Mouse (Mus musculus) midbrain, embryonic 10.5 days (tissue): ENCODE measurements around the gene Abcb11. TPM values are rescaled to one million over a fixed set of nuclear protein-coding genes. Genes with fewer than 3 reads are reported as not detected.

Source experiments
- DNase-seq: peaks from one replicate; pipeline ENCODE4 v3.0.0-alpha.2; 2017; ENCODE audit warnings: low spot score
- H3K27ac ChIP-seq: fragments of 300-500 bp; sonication (generic); replicated peaks from 2 replicates; pipeline ENCODE4 v1.5.1; 2016; ENCODE audit warnings: mild to moderate bottlenecking
- H3K27me3 ChIP-seq: fragments of 300-500 bp; sonication (generic); 2 replicates; pipeline ENCODE4 v1.6.1; 2016; ENCODE audit warnings: low read depth, mild to moderate bottlenecking; ENCODE audit not compliant: poor library complexity, severe bottlenecking
- H3K36me3 ChIP-seq: fragments of 300-500 bp; sonication (generic); 2 replicates; pipeline ENCODE4 v1.6.1; 2016; ENCODE audit warnings: mild to moderate bottlenecking, moderate library complexity
- H3K4me1 ChIP-seq: fragments of 300-500 bp; sonication (generic); 2 replicates; pipeline ENCODE4 v1.6.1; 2016
- H3K4me3 ChIP-seq: fragments of 300-500 bp; sonication (generic); 2 replicates; pipeline ENCODE4 v1.5.1; 2016; ENCODE audit warnings: mild to moderate bottlenecking, moderate library complexity
- H3K9me3 ChIP-seq: fragments of 300-500 bp; sonication (generic); replicated peaks from 2 replicates; pipeline ENCODE4 v1.6.1; 2016; ENCODE audit warnings: mild to moderate bottlenecking
- WGBS: fragments of 180-500 bp; shearing (Covaris S2); methylation state at CpG from one replicate; pipeline ENCODE4 v1.1.7; 2016; 5-methylcytosine and 5-hydroxymethylcytosine counted together
- polyA plus RNA-seq: library from polyadenylated mRNA; unstranded; fragments of >200 nt; fragmentation: Nextera tagmentation; extraction: Ambion mirVana; gene quantifications from 2 replicates; pipeline ENCODE4 v1.2.1, GENCODE M21; 2016

Gene Abcb11
- polyA plus RNA-seq, 1 experiment from 2014 or later: not detected

DNA sequence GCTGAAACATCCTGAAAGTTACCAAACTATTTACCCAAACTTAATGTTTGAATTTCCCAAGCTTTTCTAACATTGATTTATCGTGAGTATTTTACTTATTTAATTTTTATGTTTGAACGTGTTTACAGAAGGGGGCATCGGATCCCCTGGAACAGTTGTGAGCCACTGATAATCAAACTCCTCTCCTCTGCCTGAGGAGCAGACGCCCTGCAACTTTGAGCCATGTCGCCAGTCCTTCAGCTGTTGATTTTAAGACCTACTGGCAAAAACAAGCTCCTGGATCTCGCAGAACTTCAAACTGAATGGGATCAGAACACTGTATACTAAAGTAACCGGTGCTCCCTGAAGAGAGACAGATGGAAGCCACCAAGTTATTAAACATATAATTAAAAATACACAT, 135.9 kb downstream of the Abcb11 start:
- H3K36me3 ChIP-seq: peaks cover 20% of the 10 kb centered on the region
- no peaks in the 10 kb centered on the region for H3K27me3 ChIP-seq
- DNase-seq: no peak
- peak overlapping the region; percentile 89 for H3K4me3 ChIP-seq
- peaks cover 18% of the 10 kb centered on the region for H3K4me1 ChIP-seq
- H3K9me3 ChIP-seq: no peaks in the 10 kb centered on the region
- 24% methylated on average over 7 of the region's 7 CpGs for WGBS
- H3K27ac ChIP-seq: peak overlapping the region; percentile 97; the same call in 1 of the 2 replicates

DNA sequence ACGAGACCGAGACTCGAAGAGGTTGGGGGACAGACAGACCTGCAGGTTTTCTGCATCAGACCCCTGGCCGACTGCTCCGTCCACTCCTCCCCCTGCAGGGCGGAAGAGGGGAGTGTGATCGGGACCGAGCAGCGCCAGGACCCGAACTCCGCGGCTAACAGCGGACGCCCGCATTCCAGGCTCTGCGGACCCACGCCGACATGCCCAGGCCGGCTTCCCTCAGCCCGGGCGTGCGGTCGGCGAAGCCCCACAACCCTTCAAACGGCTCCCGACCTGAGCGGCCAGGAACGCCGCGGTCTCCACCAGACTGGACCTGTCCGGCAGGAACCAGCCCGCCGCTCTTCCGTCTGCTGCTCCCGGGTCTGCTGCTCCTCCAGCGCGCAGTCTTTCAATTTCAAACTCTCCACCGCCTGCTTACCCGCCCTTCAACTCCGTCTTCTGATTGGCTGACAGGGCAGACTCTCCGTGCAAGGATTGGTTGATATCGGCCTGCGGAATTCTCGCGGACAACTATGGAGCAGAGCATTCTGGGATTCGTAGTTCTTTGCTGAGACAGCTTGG, 136.5 kb downstream of the Abcb11 start, which contains the start of gene Spc25:
TSS of gene Spc25 (minus strand) at position 404 of the 561 bp plus-strand sequence.
- peaks cover 18% of the 10 kb centered on the region for H3K4me1 ChIP-seq
- DNase-seq: peak; percentile 92
- peaks cover 27% of the 10 kb centered on the region for H3K36me3 ChIP-seq
- H3K4me3 ChIP-seq: peak within 1 kb of the TSS; percentile 89
- H3K27ac ChIP-seq: peak within 1 kb of the TSS; percentile 97
- H3K27me3 ChIP-seq: no peaks in the 10 kb centered on the region
- no peaks in the 10 kb centered on the region for H3K9me3 ChIP-seq
- under 1% methylated on average over 46 of the region's 46 CpGs for WGBS

DNA sequence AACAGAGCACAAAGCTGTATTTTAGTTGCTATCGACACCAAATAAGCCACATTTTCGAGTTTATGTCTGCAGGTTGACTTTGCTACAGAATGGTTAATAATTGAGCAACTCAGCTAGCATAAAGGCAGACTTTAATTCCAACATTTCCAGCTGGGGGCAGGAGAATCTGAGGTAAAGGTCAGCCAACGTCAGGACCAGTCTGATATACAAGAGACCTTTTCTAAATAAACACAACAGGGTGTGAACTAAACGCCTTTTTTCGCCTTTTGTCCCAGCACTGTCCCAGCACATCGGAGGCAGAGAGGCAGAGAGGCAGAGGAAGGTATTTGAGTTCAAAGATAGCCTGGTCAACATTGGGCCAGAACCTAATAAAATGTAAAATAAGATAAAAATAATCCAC, 137.2 kb downstream of the Abcb11 start:
- DNase-seq: no peak
- H3K36me3 ChIP-seq: peaks cover 32% of the 10 kb centered on the region
- H3K4me1 ChIP-seq: peaks cover 18% of the 10 kb centered on the region
- WGBS: 30% methylated on average over 6 of the region's 6 CpGs
- H3K4me3 ChIP-seq: peak overlapping the region; percentile 89
- no peaks in the 10 kb centered on the region for H3K9me3 ChIP-seq
- H3K27me3 ChIP-seq: no peaks in the 10 kb centered on the region
- H3K27ac ChIP-seq: peak overlapping the region; percentile 97

DNA sequence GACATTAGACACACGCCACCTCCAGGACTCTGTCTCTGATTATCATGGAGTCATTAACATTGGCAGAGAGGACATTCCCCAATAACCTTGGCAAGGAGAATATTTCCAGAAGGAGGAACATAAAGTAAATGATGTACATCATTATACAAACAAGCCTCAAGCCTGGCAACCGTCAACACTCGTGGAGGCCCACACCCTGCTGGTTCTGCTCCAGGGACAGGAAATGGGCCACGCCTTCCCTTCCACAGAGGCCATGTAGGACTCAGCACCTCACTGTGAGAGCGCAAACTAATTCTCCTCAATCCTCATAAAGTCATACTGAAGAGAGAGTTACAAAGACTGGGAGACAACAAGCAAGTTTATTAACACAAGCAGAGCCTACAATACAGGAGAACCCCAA, 148.9 kb downstream of the Abcb11 start:
- Histone ChIP-seq H3K36me3 (peaks cover 75% of the 10 kb centered on the region), H3K9me3 (no peaks in the 10 kb centered on the region), H3K4me3 (no peak overlapping the region), H3K27me3 (no peaks in the 10 kb centered on the region), H3K4me1 (no peaks in the 10 kb centered on the region), H3K27ac (no peak overlapping the region)
- WGBS: 90% methylated on average over 5 of the region's 5 CpGs
- no peak for DNase-seq

DNA sequence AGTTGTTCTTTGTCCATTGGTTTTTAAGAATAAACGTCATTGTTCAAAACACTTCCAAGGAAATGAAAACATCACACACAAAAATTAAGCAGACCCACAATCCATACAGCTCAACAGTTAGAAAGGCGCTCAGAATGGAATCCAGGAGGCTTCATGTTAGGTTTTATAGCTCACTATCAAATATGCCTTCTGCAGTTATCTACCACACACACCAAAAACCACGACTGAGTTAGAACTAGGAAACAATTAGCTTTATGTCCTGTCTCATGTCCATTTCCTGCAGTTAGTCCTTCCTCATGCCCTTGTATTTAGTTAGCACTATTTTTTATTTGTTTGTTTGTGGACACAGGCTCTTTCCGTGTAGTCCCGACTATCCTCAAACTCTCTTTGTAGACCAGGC, 151.4 kb downstream of the Abcb11 start:
- no peak overlapping the region for H3K27ac ChIP-seq
- 93% methylated on average over 5 of the region's 5 CpGs for WGBS
- peaks cover 59% of the 10 kb centered on the region for H3K36me3 ChIP-seq
- H3K4me1 ChIP-seq: peaks cover 10% of the 10 kb centered on the region
- H3K4me3 ChIP-seq: no peak overlapping the region
- H3K9me3 ChIP-seq: no peaks in the 10 kb centered on the region
- no peak for DNase-seq
- H3K27me3 ChIP-seq: no peaks in the 10 kb centered on the region

DNA sequence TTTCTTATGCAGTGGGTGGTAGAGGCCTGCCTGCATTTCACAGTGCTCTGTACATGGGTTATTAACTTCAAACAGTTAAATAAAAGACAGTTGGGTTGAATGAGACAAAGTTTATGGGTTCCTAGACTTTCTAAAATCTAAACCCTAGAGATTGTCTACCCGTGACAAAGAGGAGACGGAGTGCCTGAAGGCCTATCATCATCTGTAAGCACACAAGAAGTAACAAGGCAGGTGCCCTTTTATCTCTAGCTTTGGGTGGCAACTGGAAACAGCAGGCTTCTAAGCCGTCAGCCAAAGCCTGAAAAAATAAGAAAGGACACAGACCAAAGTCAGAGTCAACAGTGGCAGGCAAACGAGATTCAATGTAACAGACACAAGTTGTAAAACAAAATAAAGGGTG, 153.2 kb downstream of the Abcb11 start:
- Histone ChIP-seq H3K4me1 (peaks cover 10% of the 10 kb centered on the region), H3K27me3 (no peaks in the 10 kb centered on the region), H3K27ac (no peak overlapping the region), H3K36me3 (peaks cover 41% of the 10 kb centered on the region), H3K4me3 (no peak overlapping the region), H3K9me3 (no peaks in the 10 kb centered on the region)
- 77% methylated on average over 4 of the region's 4 CpGs for WGBS
- no peak for DNase-seq

DNA sequence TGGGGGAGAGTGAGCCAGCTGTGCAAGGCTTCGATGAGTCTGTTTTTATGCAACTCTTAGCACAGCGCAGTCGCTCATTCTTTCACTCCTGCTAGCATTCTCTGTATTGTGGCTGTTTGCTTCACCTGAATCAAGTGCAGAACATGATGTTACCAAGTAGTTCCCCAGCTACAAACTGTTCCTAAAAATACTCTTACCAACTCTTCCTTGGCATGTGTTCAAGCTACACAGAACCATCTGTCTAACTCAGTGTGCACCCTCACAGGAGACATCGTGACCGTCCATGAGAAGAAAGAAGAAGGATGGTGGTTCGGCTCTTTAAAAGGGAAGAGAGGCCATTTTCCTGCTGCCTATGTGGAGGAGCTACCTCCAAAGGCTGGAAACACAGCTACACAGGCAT, 153.7 kb downstream of the Abcb11 start:
- Histone ChIP-seq H3K36me3 (peaks cover 36% of the 10 kb centered on the region), H3K9me3 (no peaks in the 10 kb centered on the region), H3K27ac (no peak overlapping the region), H3K4me3 (no peak overlapping the region), H3K27me3 (no peaks in the 10 kb centered on the region), H3K4me1 (peaks cover 10% of the 10 kb centered on the region)
- DNase-seq: no peak
- 95% methylated on average over 6 of the region's 6 CpGs for WGBS

Other genes with a start within 250 kb of the Abcb11 start
- gene Nostrin, start 206.8 kb downstream of the Abcb11 start, polyA plus RNA-seq: 0.84 and 0.87 TPM in 2 replicates
- gene Spc25, start 136.4 kb downstream of the Abcb11 start, polyA plus RNA-seq: 250 and 252 TPM in 2 replicates
- not detected in 2 replicates for gene G6pc2, start 131.5 kb downstream of the Abcb11 start, polyA plus RNA-seq
- gene Dhrs9, start 37.8 kb upstream of the Abcb11 start, polyA plus RNA-seq: not detected in 2 replicates
- 2.8 and 3.4 TPM in 2 replicates for gene Lrp2, start 243.4 kb upstream of the Abcb11 start, polyA plus RNA-seq